Mouse (Mus musculus): ENCODE data around the gene Plekhg2.

Plekhg2 gene

GRCm38 (mm10) chr7:28383606-28384005 is 11.2 kb upstream of the Plekhg2 start:
- DNase-seq (ENCODE audit: low spot score in 2 of 2) = no peak

DNA sequence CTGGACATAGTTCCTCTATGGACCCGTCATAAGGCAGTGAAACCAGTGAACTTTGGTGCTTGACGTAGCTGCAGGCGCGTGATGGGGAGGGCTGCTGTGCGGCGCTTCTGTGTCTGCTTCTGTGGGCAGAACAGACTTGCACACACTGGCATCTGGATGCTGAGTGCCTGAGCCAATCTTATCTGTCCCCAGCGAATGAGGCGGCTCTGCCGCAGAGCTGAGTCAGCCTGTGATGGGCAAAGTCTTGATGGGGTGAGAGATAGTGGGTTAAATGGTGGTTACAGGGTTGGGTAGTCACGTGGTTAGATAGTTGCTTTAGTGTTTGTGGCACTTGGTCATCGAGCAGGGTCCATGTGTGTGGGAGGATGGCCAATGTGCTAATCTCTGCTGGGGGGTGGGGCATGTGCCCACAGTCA is 10.6 kb upstream of the Plekhg2 start:
- DNase-seq (ENCODE audit: low spot score in 2 of 2) = peak; percentile 59 to 79

GRCm38 (mm10) chr7:28382347-28382951 is 10.1 kb upstream of the Plekhg2 start:
- peak in 1 of 2 experiments; percentile 55 for DNase-seq (ENCODE audit: low spot score in 2 of 2)

DNA sequence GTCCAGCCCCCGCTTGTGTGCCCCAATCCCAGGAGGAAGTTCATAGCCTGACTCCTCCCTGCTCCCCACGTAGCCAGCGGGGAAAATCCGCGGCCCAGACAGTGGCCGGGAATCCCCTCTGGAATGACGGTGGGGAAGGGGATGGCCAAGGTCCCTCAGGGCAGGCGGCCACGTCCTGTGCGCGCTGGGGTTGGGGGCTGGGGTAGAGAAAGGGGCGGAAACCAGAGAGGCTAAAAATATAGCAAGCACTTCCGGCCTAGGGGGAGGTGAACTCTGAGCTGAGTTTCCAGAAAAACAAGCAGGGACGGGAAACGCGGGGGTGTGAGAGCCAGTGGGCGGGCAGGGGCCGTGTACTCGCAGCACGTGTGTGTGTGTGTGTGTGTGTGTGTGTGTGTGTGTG is 9.5 kb upstream of the Plekhg2 start:
- peak in 1 of 2 experiments; percentile 53 for DNase-seq (ENCODE audit: low spot score in 2 of 2)

- DNase-seq (ENCODE audit: low spot score in 2 of 2) = no peak
Measured at GRCm38 (mm10) chr7:28381017-28381790, 8.8 kb upstream of the Plekhg2 start.

DNA sequence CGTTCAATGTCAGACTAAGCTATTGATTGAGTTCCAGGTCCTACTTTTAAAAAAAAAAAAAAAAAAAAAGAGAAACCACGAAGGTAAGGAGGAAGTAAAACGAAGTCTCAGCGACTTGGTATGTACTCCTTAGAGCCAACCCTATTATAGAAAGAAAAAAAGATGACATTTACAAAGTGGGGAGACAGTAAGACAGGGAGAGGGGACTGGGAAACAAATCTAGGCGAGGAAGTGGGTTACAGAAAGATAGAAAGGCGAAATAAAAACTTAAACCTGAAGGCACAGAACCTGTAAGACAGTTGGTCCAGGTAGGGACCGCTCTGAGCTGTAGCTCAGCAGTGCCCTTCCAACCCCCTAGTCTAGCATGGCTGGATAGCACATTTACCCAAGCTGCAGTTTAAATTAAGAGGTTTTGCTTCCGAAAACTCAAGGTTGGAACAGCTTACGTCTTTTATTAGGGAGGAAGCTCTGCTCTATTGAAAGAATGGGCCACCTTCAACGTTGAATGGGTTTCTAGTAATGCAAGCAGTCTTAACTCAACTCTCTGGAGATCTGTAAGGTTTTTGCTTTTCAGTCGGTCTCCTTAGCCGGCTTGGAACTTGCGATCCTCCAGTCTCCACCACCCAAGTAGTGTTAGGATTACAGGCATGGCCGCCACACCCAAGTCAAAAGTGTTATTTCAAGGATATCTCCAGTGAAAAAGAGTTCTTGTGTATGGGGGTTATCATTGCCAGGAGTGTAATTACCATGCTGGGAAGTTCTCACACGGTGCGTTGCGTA is 8.0 kb upstream of the Plekhg2 start, which contains the start of gene Zfp36:
TSS of gene Zfp36 (minus strand) at position 17 of the 780 bp plus-strand sequence.
- no peak for DNase-seq (ENCODE audit: low spot score in 2 of 2)

DNA sequence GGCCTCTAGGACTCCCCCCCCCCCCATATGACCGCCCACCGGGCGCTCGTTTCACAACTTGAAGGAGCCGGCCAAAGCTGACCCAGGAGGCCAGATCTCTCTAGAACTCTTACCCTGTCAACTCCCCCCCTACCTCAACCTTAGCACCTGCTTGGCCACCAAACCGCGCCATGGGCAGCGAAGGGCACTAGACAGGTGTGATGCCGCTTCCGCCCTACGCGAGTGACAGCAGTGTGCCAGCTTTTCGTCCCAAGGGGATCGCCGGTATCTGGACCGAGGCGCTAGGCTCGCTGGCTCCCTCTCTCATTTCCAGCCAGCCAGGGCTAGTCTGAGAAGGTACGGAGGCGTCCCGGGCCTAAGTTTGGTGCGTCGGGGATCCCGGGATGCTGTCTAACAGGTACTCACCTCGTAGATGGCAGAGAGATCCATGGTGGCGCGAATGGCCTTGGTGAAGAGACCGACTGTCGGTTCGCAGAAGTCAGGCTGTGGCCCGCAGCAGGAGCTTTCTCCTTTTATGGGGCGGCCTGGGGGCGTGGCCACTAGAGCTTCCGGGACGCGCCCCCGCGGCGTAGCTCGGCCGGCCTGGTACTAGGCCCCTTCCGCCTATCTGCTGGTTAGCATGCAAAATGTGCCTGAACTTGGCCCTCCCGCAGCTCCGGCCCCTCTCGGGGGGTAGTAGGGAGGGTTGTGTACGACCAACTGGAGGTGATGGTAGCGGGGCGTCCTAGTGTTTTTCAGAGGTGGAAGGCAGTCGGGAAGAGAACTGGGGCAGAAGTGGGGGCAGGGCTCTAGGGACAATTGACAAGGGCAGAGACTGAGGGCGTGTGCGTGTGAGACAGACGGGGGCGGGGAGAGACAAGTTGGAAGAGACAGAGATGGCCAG is 6.6 kb upstream of the Plekhg2 start:
- peak; percentile 64 to 81 for DNase-seq (ENCODE audit: low spot score in 2 of 2)

- no peak for DNase-seq (ENCODE audit: low spot score in 2 of 2)
Measured at GRCm38 (mm10) chr7:28378066-28378690, 5.8 kb upstream of the Plekhg2 start.

DNA sequence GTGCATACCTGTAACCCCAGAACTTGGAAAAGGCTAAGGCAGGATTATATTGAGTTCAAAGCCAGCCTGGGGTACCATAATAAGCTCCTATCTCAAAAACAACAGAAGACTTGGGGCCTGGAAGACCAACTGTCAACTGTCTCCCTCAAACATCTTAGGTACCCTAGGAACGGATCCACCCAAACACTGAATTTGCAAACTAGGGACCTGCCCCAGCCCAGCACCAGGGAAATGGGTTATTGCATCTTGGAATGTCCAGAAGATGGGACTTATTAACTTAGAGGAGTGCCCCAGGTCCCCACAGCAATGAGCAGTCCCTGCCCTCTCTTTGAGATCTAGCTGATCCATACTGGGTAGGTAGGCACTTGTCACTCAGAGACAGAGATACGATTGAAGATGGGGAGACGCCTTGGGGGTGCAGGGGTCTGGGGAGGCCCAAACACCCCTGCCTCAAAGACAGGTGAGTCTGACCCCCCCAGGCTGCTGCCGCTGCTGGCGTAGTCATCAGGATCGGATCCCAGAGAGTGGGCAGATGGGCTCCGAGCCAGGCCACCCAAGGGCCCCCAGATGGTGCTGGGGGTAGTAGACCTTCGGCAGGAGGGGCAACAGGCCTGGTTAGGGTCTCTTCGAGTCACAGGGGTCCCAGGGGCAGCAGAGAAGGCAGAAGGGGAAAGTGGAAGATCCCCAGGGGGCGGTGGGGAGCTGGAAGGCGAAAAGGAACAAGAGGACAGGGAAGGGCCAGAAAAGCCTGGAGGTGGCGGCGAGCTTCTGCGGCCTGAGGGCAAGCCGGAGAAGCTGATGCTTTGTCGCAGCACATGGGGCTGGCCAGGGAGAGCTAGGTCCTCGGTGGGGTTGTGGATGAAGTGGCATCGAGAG is 5.0 kb upstream of the Plekhg2 start:
- DNase-seq (ENCODE audit: low spot score in 2 of 2) = no peak

DNA sequence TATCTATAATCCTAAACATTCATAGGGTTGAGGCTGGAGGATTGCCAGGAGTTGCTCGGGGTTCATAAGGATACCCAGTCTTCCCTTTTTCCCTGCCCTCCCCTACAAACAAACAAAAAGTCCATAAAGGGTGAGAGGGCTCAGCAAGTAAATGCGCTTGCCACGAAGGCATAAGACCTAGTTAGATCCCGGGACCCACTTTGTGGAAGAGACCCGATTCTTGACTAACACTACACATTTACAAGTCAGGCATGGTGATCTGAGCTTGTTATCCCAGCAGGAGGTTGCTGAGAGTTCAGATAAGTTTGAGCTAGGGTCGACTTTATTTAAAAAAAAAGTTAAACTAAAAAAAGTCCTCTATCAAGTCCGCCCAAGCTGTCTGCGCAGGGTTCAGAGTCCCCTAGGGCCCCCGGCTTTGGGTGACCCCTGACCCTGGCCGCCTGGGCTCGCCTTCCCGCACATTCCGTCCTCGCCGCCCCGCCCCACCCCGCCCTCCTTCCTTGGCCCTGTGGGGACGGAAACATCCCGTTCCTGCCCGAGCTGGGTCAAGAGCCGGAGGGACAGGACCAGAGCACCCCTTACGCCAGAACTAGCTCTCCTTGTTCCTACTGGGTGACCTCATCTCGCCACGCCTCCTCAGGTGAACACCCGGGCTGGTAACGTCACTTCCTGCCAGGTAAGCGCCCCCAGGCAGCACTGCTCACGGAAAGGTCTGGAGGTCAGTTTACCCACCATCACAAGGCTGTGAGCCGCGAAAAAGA is 3.8 kb upstream of the Plekhg2 start:
- no peak for DNase-seq (ENCODE audit: low spot score in 2 of 2)

- peak; percentile 57 to 78 for DNase-seq (ENCODE audit: low spot score in 2 of 2)
Measured at GRCm38 (mm10) chr7:28375176-28375921, 3.0 kb upstream of the Plekhg2 start.

DNA sequence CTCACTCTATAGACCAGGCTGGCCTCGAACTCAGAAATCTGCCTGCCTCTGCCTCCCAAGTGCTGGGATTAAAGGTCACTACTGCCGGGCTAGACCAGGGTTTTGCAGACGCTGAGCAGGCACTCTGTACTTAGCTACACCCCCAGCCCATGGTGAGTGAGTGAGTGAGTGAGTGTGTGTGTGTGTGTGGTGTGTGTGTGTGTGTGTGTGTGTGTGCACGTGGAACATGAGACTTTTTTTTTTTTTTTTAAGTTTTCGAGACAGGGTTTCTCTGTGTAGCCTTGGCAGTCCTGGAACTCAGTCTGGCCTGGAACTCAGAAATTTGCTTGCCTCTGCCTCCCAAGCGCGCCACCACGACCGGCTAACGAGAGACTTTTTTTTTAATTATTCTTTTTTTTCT is 2.2 kb upstream of the Plekhg2 start:
- no peak for DNase-seq (ENCODE audit: low spot score in 2 of 2)

DNA sequence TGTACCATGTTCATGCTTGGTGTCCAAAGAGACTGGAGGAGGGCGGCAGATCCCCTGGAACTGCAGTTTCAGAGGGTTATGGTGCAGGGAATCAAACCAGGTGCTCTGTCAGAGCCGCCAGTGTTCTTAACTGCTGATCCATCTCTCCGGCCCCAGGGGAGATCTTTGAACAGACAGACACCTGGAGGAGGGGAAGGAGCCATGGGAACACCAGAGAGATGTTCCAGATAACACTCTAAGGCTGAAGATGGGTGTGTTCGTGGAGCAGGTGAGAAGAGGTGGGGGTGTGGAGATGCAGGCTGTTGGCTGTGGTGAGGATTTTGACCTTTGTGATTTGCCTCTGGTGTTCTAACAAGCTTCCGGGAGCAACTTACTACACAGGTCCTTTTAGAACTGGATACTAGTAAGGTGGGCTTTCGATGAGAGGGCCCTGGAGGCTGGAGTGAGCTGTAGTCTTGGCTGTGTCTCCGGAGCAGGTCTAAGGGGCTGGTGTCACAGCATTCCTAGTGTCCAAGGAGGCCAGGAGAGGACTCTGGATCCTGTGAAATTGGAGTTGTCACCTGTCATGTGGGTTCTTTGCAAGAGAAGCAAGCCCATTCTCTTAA is 1.6 kb upstream of the Plekhg2 start:
- DNase-seq (ENCODE audit: low spot score in 2 of 2) = no peak

- DNase-seq (ENCODE audit: low spot score in 2 of 2) = peak; percentile 83 to 85
Measured at GRCm38 (mm10) chr7:28373131-28373581, 757 bp upstream of the Plekhg2 start.

DNA sequence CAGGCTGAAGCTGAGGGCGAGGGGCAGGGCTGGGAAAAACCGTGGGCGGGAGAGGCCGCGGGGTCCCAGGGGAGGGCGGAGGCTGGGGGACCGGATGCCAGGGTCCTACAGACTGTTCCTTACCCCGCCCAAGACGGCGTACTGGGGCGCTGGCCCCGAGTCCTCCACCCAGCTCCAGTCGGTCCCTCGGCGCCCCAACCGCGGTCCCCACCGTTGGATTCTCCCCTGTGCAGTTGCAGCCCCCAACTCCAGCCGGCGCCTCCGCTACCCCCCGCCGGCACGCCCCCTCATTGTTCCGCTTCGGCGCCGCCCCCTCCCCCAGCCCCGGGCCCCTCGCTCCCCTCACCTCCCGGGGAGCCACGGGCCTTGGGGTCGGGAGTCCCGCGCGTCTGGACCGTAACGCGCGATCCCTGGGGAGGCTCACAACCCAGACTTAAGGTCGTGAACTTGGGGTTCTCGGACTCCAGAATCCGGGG is 847 bp downstream of the Plekhg2 start:
- no peak for DNase-seq (ENCODE audit: low spot score in 2 of 2)

DNA sequence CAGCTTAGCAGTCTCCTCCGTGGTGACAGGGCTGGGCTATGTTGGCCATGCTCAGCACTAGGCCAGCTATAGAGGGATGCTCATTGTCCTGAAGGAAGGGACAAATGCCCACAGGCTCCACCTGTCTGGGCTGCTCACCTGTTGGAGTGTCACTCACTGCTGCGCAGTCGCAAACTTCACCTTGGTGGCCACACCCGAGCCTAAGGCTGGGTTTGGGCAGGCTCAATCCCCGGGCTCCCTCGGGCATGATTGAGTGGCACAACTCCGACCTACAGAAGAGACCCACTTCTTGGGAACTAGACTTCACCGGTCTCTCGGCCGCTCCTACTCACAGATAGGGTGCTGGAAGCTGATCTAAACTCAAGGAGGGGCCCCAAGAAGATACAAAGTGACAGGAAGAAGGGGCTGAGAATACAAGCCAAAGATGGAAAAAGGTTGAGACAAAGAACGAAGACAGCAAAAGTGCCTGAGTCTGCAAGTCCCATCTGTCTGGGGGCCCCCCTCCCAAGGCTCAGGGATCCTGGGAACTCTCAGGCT is 1.4 kb downstream of the Plekhg2 start:
- no peak for DNase-seq (ENCODE audit: low spot score in 2 of 2)

GRCm38 (mm10) chr7:28370051-28370450 is 2.3 kb downstream of the Plekhg2 start:
- no peak for DNase-seq (ENCODE audit: low spot score in 2 of 2)

Data from right cerebral cortex, adult 2 months (tissue).